Mouse (Mus musculus) stomach, postnatal 0 days (tissue): ENCODE results near the gene Ap4m1.
A peak's percentile ranks its signal among the peaks of the same experiment; 100 is the strongest.

Experiments
- CTCF ChIP-seq: IDR thresholded peaks from 2 replicates; pipeline ENCODE4 v1.5.1; 2016; ENCODE audit warnings: antibody characterized with exemption, low read depth, mild to moderate bottlenecking, moderate library complexity
- EP300 ChIP-seq: optimal IDR thresholded peaks from 2 replicates; pipeline ENCODE3; 2016; ENCODE audit warnings: antibody characterized with exemption

DNA sequence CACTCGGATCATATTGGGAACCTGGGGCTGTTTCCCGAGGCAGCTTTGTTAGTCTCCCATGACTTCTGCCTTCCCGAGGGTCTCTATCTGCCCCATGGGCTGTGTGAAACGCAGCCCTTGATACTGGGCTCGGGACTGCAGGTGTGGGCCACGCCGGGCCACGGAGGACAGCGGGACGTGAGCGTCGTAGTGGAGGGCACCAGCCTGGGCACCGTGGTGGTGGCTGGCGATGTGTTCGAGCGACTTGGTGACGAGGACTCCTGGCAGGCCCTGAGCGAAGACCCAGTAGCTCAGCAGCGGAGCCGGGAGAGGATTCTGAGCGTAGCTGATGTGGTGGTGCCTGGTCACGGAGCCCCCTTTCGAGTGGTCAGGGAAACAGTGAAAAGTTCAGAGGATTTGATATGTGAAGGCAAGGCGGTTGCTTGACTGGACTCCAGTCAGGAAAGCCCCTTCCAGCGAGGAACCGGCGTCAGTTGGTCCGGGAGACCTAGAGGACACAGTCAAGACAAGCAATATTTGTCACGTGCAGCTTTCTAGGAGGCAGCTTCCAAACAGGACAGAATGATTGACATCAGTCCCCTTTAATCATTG, 23.0 kb downstream of the Ap4m1 start:
- TF ChIP-seq CTCF = peak; percentile 10; the same call in 1 of the 2 replicates
- TF ChIP-seq EP300 = no peak
